Mouse (Mus musculus) lung, adult 2 months (tissue): ENCODE results near the gene Zfp385c.

Experiments
- CTCF ChIP-seq: fragments of 200-500 bp; IDR thresholded peaks from 2 replicates; pipeline ENCODE4 v1.5.1; 2011; ENCODE audit warnings: mild to moderate bottlenecking, low read length, control low read depth; ENCODE audit not compliant: insufficient read depth
- POLR2A ChIP-seq: fragments of 200-500 bp; IDR thresholded peaks from 2 replicates; pipeline ENCODE4 v1.6.1; 2011; ENCODE audit warnings: low read depth, mild to moderate bottlenecking, control low read depth, low read length, borderline replicate concordance; ENCODE audit errors: extremely low read depth

- TF ChIP-seq CTCF (no peak), POLR2A (no peak)
Measured at GRCm38 (mm10) chr11:100690389-100690788, 1.9 kb downstream of the Zfp385c start.
